Mouse (Mus musculus): Measurements from ENCODE around the gene Il1rap.

Il1rap gene

DNA sequence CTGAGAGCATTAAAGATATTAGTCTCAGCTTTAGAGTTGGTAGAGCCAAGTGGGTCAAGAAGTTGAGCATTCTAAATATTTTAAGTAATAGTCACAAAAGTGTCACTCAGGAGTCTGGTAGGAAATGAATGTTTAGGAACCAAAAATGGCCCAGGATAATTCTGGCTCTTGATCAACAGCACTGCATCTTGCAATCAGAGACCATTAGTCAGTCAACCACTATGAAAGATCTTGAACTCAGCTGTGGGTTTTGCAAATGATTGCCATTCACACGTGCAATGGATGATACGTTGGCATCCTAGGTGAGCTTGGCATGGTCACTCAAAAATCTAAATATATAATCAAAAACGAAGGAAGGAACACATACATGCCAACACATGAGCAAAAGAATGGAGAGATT is 23.1 kb downstream of the Il1rap start:
- in situ Hi-C loops (cut with MboI; ENCODE audit: low pct_unique_long_range_greater_than_20kb in 1 of 2, low sequenced_read_pairs in 2 of 2, unreplicated experiment in 1 of 2): no loop called here

DNA sequence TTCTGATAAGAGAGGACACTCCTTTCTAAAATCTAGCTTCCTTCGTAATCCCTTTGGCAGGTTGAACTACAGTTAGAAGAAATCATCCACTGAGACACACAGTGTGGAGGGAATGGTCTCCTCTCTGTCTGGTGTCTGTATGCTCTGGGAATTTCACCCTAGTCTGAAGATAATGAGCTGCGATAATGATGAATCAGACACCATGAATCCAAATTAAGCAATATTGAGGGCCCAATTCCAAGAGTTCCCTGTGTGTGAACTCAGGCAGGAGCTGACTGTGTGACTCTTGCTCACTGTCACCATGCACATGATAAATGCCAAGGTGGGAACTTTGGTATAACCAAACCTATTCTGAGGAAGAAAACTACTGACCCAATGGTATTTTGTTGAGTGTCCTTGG is 26.5 kb downstream of the Il1rap start:
- in situ Hi-C loops (cut with MboI; ENCODE audit: low pct_unique_long_range_greater_than_20kb in 1 of 2, low sequenced_read_pairs in 2 of 2, unreplicated experiment in 1 of 2): no loop called here

- in situ Hi-C loops (cut with MboI; ENCODE audit: low pct_unique_long_range_greater_than_20kb in 1 of 2, low sequenced_read_pairs in 2 of 2, unreplicated experiment in 1 of 2): no loop called here
Measured at GRCm38 (mm10) chr16:26610508-26610907, 29.0 kb downstream of the Il1rap start.

DNA sequence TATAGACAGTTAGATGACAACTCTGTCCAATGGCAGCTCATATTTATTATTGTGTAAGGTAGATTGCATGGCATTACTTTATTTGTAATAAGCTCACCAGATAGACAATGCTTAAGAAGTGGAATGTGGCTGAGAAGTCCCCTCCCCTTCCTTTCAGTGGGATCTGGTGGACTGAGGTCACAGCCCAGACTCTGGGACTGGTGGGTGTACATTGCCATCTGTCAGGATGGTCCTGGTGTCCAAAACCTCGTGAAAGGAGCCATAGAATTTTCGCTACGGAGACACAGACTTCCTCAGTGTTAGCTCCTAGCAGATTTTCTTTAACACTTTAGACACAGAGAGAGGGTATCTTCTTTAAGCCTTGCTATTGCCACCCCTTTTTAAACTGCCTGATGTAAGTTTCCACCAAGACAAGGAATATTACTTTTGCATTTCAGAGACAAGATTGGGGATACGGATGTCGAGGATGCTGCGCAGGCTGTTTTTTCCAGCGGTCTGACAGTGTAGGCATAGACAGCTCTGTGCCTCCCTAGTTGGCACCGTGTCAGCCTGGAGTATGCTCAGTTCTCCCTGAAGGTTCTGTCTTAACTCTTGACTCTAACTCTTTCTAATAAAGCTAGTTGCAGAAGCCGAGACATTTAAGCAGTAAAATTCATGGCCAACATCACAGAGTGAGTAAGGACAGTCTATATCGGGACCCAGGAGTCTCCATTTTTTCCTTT is 31.2 kb downstream of the Il1rap start:
- in situ Hi-C loops (cut with MboI; ENCODE audit: low pct_unique_long_range_greater_than_20kb in 1 of 2, low sequenced_read_pairs in 2 of 2, unreplicated experiment in 1 of 2): no loop called here

GRCm38 (mm10) chr16:26623141-26623540 is 41.6 kb downstream of the Il1rap start:
- in situ Hi-C loops (cut with MboI; ENCODE audit: low pct_unique_long_range_greater_than_20kb in 1 of 2, low sequenced_read_pairs in 2 of 2, unreplicated experiment in 1 of 2): no loop called here

DNA sequence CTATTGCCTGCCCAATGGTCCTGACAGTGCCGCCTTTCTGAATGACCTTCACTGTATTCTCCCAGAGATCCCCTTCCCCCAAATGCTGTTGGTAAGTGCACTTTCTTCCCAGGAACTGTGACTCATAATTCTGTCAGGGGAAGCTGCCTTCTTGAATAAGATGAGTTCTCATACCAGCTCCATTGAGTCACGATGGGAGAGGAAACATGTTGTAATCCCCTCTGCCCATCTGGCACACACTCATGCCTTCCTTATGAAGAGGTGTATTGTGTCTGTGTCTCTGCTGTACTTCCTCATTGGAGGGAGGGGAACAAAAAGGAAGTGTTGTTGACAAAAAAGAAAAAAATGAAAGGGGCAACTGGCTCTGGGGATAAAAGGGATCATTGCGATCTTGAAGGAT is 44.6 kb downstream of the Il1rap start:
- in situ Hi-C loops (cut with MboI; ENCODE audit: low pct_unique_long_range_greater_than_20kb in 1 of 2, low sequenced_read_pairs in 2 of 2, unreplicated experiment in 1 of 2): no loop called here

- in situ Hi-C loops (cut with MboI; ENCODE audit: low pct_unique_long_range_greater_than_20kb in 1 of 2, low sequenced_read_pairs in 2 of 2, unreplicated experiment in 1 of 2): no loop called here
Measured at GRCm38 (mm10) chr16:26634800-26635199, 53.3 kb downstream of the Il1rap start.

GRCm38 (mm10) chr16:26643077-26643476 is 61.6 kb downstream of the Il1rap start:
- in situ Hi-C loops (cut with MboI; ENCODE audit: low pct_unique_long_range_greater_than_20kb in 1 of 2, low sequenced_read_pairs in 2 of 2, unreplicated experiment in 1 of 2): no loop called here

DNA sequence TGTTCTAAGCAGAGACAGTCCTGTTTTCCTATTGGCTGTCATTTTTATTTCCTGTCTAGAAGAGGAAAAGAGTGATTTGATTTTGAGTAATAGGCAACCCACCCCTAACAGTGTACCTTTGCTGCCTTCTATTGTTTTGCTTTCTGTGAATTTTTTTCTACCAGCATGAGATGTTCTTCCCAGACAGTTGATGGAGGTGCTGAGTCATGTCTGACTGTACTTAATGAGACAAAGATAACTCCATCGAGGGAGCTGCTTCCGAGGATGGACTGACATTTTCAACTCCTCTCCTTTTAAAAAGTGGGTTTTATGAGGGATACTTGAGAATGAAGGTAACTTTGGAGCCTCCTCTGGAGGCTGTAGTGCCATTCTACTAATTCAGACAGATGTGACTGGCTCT is 64.6 kb downstream of the Il1rap start:
- in situ Hi-C loops (cut with MboI; ENCODE audit: low pct_unique_long_range_greater_than_20kb in 1 of 2, low sequenced_read_pairs in 2 of 2, unreplicated experiment in 1 of 2): no loop called here

GRCm38 (mm10) chr16:26647036-26647435 is 65.5 kb downstream of the Il1rap start:
- in situ Hi-C loops (cut with MboI; ENCODE audit: low pct_unique_long_range_greater_than_20kb in 1 of 2, low sequenced_read_pairs in 2 of 2, unreplicated experiment in 1 of 2): no loop called here

- in situ Hi-C loops (cut with MboI; ENCODE audit: low pct_unique_long_range_greater_than_20kb in 1 of 2, low sequenced_read_pairs in 2 of 2, unreplicated experiment in 1 of 2): no loop called here
Measured at GRCm38 (mm10) chr16:26662722-26663436, 81.4 kb downstream of the Il1rap start.

DNA sequence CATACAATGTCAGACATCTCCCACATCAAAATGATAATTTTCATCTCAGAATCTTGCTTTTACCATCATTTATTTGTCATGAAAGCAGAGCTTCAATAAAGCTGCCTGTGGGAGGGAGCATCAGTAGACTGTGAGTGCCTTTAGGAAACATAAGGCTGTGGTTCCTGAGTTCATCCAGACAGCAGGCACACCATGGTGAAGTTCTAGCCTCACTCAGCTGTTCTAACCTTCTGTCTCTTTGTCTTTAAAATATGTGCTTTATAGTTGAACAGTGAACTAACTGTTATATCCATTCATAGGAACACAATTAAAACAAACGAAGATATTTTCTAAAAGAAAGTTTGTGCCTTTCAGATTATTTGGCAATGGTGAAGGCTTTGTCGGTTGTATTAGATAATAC is 84.9 kb downstream of the Il1rap start:
- in situ Hi-C loops (cut with MboI; ENCODE audit: low pct_unique_long_range_greater_than_20kb in 1 of 2, low sequenced_read_pairs in 2 of 2, unreplicated experiment in 1 of 2): no loop called here

DNA sequence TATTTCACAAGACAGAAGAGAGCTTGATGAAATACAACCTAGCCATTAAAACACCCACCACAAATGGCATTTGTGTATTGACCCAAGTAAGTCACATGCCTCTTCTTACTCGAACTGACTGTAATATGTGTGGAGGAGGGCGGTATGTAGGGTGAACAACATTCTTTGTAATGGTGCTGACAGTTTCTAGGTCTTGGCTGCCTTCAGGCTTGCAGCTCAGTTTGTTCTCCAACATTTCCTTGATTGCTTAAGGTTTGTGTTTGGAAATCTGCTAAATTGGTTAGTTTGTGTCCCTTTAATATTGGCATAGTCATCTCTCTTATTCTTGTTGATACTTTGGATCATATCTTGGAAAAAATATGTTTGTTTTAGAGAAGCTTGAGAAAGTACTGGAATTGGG is 87.6 kb downstream of the Il1rap start:
- in situ Hi-C loops (cut with MboI; ENCODE audit: low pct_unique_long_range_greater_than_20kb in 1 of 2, low sequenced_read_pairs in 2 of 2, unreplicated experiment in 1 of 2): no loop called here

- in situ Hi-C loops (cut with MboI; ENCODE audit: low pct_unique_long_range_greater_than_20kb in 1 of 2, low sequenced_read_pairs in 2 of 2, unreplicated experiment in 1 of 2): no loop called here
Measured at GRCm38 (mm10) chr16:26680381-26680780, 98.9 kb downstream of the Il1rap start.

- in situ Hi-C loops (cut with MboI; ENCODE audit: low pct_unique_long_range_greater_than_20kb in 1 of 2, low sequenced_read_pairs in 2 of 2, unreplicated experiment in 1 of 2): no loop called here
Measured at GRCm38 (mm10) chr16:26689771-26690170, 108.3 kb downstream of the Il1rap start.

DNA sequence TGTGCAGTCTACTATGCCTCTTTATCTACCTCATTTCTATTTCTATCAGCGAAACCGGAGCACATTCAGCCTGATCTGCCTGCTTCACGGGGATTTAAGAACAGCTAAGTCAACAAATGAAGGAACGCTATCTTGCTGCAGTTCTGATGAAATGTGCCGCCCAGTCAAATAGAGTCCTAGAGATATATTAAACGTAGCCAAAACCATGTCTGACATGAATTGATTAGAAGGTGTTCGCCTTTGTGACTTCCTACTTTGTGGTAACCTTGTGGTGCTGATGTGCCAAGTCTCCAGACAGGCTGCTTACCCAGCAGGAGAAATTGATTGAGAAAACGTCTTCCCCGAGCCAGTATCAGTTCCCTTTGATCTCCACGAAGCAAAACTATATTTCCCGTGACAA is 109.8 kb downstream of the Il1rap start:
- in situ Hi-C loops (cut with MboI; ENCODE audit: low pct_unique_long_range_greater_than_20kb in 1 of 2, low sequenced_read_pairs in 2 of 2, unreplicated experiment in 1 of 2): no loop called here

DNA sequence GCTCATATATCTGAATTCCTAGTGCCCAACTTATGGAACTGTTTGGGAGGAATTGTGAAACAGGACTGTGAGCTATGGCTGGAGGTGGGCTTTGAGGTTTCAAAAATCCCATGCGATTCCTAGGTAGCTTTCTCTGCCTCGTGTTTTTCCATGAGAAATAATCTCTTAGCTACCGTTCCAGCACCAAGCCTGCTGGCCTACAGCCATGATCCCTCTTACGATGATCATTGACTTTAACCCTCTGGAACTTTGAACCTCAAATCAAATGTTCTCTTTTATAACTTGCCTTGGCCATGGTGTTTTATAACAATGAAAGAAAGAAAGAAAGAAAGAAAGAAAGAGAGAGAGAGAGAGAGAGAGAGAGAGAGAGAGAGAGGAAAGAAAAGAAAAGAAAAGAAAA is 116.6 kb downstream of the Il1rap start:
- in situ Hi-C loops (cut with MboI; ENCODE audit: low pct_unique_long_range_greater_than_20kb in 1 of 2, low sequenced_read_pairs in 2 of 2, unreplicated experiment in 1 of 2): no loop called here

DNA sequence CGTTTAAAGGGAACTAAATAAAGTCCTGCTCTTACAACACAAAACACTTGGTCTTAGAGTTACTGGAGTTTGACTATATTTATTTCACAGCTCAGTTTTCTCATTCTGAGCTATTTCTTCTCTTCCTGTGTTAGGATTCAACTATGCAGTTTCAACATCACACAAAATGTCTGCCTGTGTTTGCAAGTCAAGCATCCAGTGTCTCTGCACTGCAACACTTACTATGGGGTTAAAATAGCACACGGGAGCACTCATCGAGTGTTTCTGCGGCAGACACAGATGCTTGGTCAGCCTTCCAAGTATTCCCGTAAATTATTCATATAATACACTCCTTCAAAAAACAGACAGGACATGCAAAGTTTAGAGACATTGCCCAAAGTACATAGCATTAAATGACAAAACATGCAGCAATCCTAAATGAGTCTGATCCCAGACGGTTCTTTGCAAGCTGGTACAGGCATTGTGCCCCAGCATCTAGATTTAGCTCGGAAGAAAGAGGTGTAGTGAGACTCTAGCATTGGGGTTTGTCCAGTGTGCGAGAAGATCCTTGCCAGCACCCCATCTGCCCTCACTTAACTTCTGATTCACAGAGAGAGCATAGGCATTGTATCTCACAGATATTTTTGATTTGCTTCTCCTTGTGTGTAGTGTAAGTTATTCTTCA is 119.1 kb downstream of the Il1rap start:
- in situ Hi-C loops (cut with MboI; ENCODE audit: low pct_unique_long_range_greater_than_20kb in 1 of 2, low sequenced_read_pairs in 2 of 2, unreplicated experiment in 1 of 2): no loop called here

- in situ Hi-C loops (cut with MboI; ENCODE audit: low pct_unique_long_range_greater_than_20kb in 1 of 2, low sequenced_read_pairs in 2 of 2, unreplicated experiment in 1 of 2): no loop called here
Measured at GRCm38 (mm10) chr16:26705658-26706371, 124.3 kb downstream of the Il1rap start.
